Mouse (Mus musculus) macrophage (primary cell): Measurements from ENCODE around the gene Gm36028. TPM values are rescaled to one million over a fixed set of nuclear protein-coding genes. Genes with fewer than 3 reads are reported as not detected.

ENCODE experiments used
- H3K27ac ChIP-seq: fragments of 350-480 bp; formaldehyde crosslinking; 2 replicates; pipeline ENCODE4 v1.9.0; 2021
- H3K36me3 ChIP-seq: fragments of 350-480 bp; formaldehyde crosslinking; 2 replicates; pipeline ENCODE4 v1.9.0; 2021; ENCODE audit errors: inconsistent target
- H3K4me3 ChIP-seq: fragments of 350-480 bp; formaldehyde crosslinking; 2 replicates; pipeline ENCODE4 v1.9.0; 2021; ENCODE audit errors: inconsistent target
- H3K79me2 ChIP-seq: fragments of 350-480 bp; formaldehyde crosslinking; 2 replicates; pipeline ENCODE4 v1.9.0; 2021; ENCODE audit errors: inconsistent target
- WGBS: methylation state at CpG from one replicate; pipeline ENCODE4 v1.1.7; 2026; ENCODE audit warnings: inconsistent platforms; ENCODE audit not compliant: missing documents; 5-methylcytosine and 5-hydroxymethylcytosine counted together
- polyA plus RNA-seq: library from polyadenylated mRNA; stranded (reverse); fragments of 250-400 nt; gene quantifications from 3 replicates; pipeline ENCODE4 v1.2.4, GENCODE M21; 2018; ENCODE audit warnings: inconsistent platforms
- total RNA-seq, 78 experiments: library from RNA; depleted of rRNA; stranded (reverse); fragments of 250-400 nt; gene quantifications; 1 replicate in 9 of 78; 2 replicates in 24 of 78; 3 replicates in 43 of 78; 4 replicates in 2 of 78; pipeline ENCODE4 v1.2.4; 2018; ENCODE audit warnings: inconsistent platforms in 56 of 78

Gene Gm36028
- total RNA-seq (2018; cell fraction: chromatin; rRNA removed) = not detected
- under 1 TPM in 1 of 26 experiments, not detected in 25; 0.09 TPM for total RNA-seq (2018; cell fraction: cytosol; rRNA removed)
- under 1 TPM in 1 of 26 experiments, not detected in 25; 0.62 TPM for total RNA-seq (2018; cell fraction: nucleus; rRNA removed)
- not detected in 3 replicates for polyA plus RNA-seq

- Histone ChIP-seq H3K36me3 (no peaks in the 10 kb centered on the region), H3K27ac (no peak within 1 kb of the TSS), H3K4me3 (no peak within 1 kb of the TSS), H3K79me2 (no peaks in the 10 kb centered on the region)
- 96% methylated on average over 7 of the region's 7 CpGs for WGBS
Measured at GRCm38 (mm10) chr16:37861029-37861428, at the start of gene Gm36028. TSS of gene Gm36028 (minus strand) at chr16:37861146.

- H3K36me3 ChIP-seq = no peaks in the 10 kb centered on the region
- H3K27ac ChIP-seq = no peak overlapping the region
- H3K4me3 ChIP-seq = no peak overlapping the region
- no peaks in the 10 kb centered on the region for H3K79me2 ChIP-seq
- 97% methylated on average over 3 of the region's 3 CpGs for WGBS
Measured at GRCm38 (mm10) chr16:37906456-37906855, 45.5 kb upstream of the Gm36028 start.

- no peaks in the 10 kb centered on the region for H3K79me2 ChIP-seq
- no peak overlapping the region for H3K4me3 ChIP-seq
- 88% methylated on average over 10 of the region's 11 CpGs for WGBS
- H3K27ac ChIP-seq = no peak overlapping the region
- no peaks in the 10 kb centered on the region for H3K36me3 ChIP-seq
Measured at GRCm38 (mm10) chr16:37901318-37901717, 40.4 kb upstream of the Gm36028 start.

GRCm38 (mm10) chr16:37899357-37899756 lies 38.4 kb upstream of the Gm36028 start:
- Histone ChIP-seq H3K79me2 (no peaks in the 10 kb centered on the region), H3K4me3 (no peak overlapping the region), H3K36me3 (no peaks in the 10 kb centered on the region), H3K27ac (no peak overlapping the region)
- 80% methylated on average over 2 of the region's 2 CpGs for WGBS

GRCm38 (mm10) chr16:37898790-37899189 lies 37.8 kb upstream of the Gm36028 start:
- Histone ChIP-seq H3K27ac (no peak overlapping the region), H3K79me2 (no peaks in the 10 kb centered on the region), H3K36me3 (no peaks in the 10 kb centered on the region), H3K4me3 (no peak overlapping the region)
- 90% methylated on average over 5 of the region's 5 CpGs for WGBS

GRCm38 (mm10) chr16:37893942-37894341 lies 33.0 kb upstream of the Gm36028 start:
- Histone ChIP-seq H3K4me3 (no peak overlapping the region), H3K79me2 (no peaks in the 10 kb centered on the region), H3K27ac (no peak overlapping the region), H3K36me3 (no peaks in the 10 kb centered on the region)
- 94% methylated on average over 2 of the region's 2 CpGs for WGBS

- H3K36me3 ChIP-seq = no peaks in the 10 kb centered on the region
- H3K79me2 ChIP-seq = no peaks in the 10 kb centered on the region
- WGBS = 79% methylated on average over 6 of the region's 6 CpGs
- no peak overlapping the region for H3K4me3 ChIP-seq
- H3K27ac ChIP-seq = no peak overlapping the region
Measured at GRCm38 (mm10) chr16:37893381-37893780, 32.4 kb upstream of the Gm36028 start.

- 100% methylated on average over 2 of the region's 2 CpGs for WGBS
- no peaks in the 10 kb centered on the region for H3K36me3 ChIP-seq
- H3K4me3 ChIP-seq = no peak overlapping the region
- H3K27ac ChIP-seq = no peak overlapping the region
- no peaks in the 10 kb centered on the region for H3K79me2 ChIP-seq
Measured at GRCm38 (mm10) chr16:37892667-37893066, 31.7 kb upstream of the Gm36028 start.

- WGBS = 89% methylated on average over 3 of the region's 3 CpGs
- H3K4me3 ChIP-seq = no peak overlapping the region
- H3K36me3 ChIP-seq = no peaks in the 10 kb centered on the region
- no peak overlapping the region for H3K27ac ChIP-seq
- peaks cover 4% of the 10 kb centered on the region; the same call in 1 of the 2 replicates for H3K79me2 ChIP-seq
Measured at GRCm38 (mm10) chr16:37888986-37889385, 28.0 kb upstream of the Gm36028 start.

- H3K79me2 ChIP-seq = peaks cover 82% of the 10 kb centered on the region
- no peak overlapping the region for H3K27ac ChIP-seq
- H3K4me3 ChIP-seq = no peak overlapping the region
- WGBS = 95% methylated on average over 2 of the region's 2 CpGs
- H3K36me3 ChIP-seq = peaks cover 34% of the 10 kb centered on the region; the same call in 1 of the 2 replicates
Measured at GRCm38 (mm10) chr16:37881168-37881567, 20.2 kb upstream of the Gm36028 start.

- peaks cover 34% of the 10 kb centered on the region; the same call in 1 of the 2 replicates for H3K36me3 ChIP-seq
- no peak overlapping the region for H3K4me3 ChIP-seq
- no peak overlapping the region for H3K27ac ChIP-seq
- H3K79me2 ChIP-seq = peaks cover 95% of the 10 kb centered on the region
- 98% methylated on average over 4 of the region's 4 CpGs for WGBS
Measured at GRCm38 (mm10) chr16:37879750-37880419, 18.9 kb upstream of the Gm36028 start.

GRCm38 (mm10) chr16:37878951-37879505 lies 18.1 kb upstream of the Gm36028 start:
- Histone ChIP-seq H3K36me3 (peaks cover 34% of the 10 kb centered on the region; the same call in 1 of the 2 replicates), H3K27ac (no peak overlapping the region), H3K79me2 (peaks cover 100% of the 10 kb centered on the region), H3K4me3 (no peak overlapping the region)
- 71% methylated on average over 7 of the region's 7 CpGs for WGBS

- peaks cover 20% of the 10 kb centered on the region; the same call in 1 of the 2 replicates for H3K36me3 ChIP-seq
- 100% methylated on average over 3 of the region's 3 CpGs for WGBS
- peaks cover 100% of the 10 kb centered on the region for H3K79me2 ChIP-seq
- no peak overlapping the region for H3K27ac ChIP-seq
- no peak overlapping the region for H3K4me3 ChIP-seq
Measured at GRCm38 (mm10) chr16:37877406-37877805, 16.5 kb upstream of the Gm36028 start.

GRCm38 (mm10) chr16:37874501-37875235 lies 13.7 kb upstream of the Gm36028 start:
- no peak overlapping the region for H3K4me3 ChIP-seq
- H3K79me2 ChIP-seq = peaks cover 100% of the 10 kb centered on the region
- peaks cover 10% of the 10 kb centered on the region; the same call in 1 of the 2 replicates for H3K36me3 ChIP-seq
- 54% methylated on average over 4 of the region's 4 CpGs for WGBS
- no peak overlapping the region for H3K27ac ChIP-seq
